Mouse (Mus musculus) stomach, embryonic 14.5 days (tissue): ENCODE measurements at regions not wholly inside any gene's neighbourhood (a gene's known extent, or its start where the extent isn't known, plus 50 kb on each side); places are given as distances from the start of the nearest gene placed in this dataset.

Experiments
- ATAC-seq: fragments of 200-750 bp; cut with Nextera tagmentation; 2 replicates; pipeline ENCODE4 v1.8.0; 2017; ENCODE audit warnings: low read depth, moderate TSS enrichment; ENCODE audit not compliant: insufficient number of reproducible peaks, insufficient read depth, low FRiP score
- H3K27ac ChIP-seq: fragments of 300-500 bp; sonication (generic); 2 replicates; pipeline ENCODE4 v1.5.1; 2014; ENCODE audit warnings: mild to moderate bottlenecking, low read length, moderate library complexity, mixed read lengths
- H3K27me3 ChIP-seq: fragments of 300-500 bp; sonication (generic); 2 replicates; pipeline ENCODE4 v1.6.1; 2014; ENCODE audit warnings: low read length, control low read depth, mixed read lengths; ENCODE audit not compliant: control insufficient read depth, insufficient read depth
- H3K36me3 ChIP-seq: fragments of 300-500 bp; sonication (generic); 2 replicates; pipeline ENCODE4 v1.6.1; 2014; ENCODE audit warnings: mild to moderate bottlenecking, control low read depth, low read length, moderate library complexity, mixed read lengths; ENCODE audit not compliant: control insufficient read depth, insufficient read depth
- H3K4me1 ChIP-seq: fragments of 300-500 bp; sonication (generic); 2 replicates; pipeline ENCODE4 v1.6.1; 2014; ENCODE audit warnings: low read length, control low read depth, mixed read lengths; ENCODE audit not compliant: control insufficient read depth, insufficient read depth
- H3K4me2 ChIP-seq: fragments of 300-500 bp; sonication (generic); replicated peaks from 2 replicates; pipeline ENCODE4 v1.6.1; 2014; ENCODE audit warnings: low read depth, low read length, control low read depth
- H3K4me3 ChIP-seq: fragments of 300-500 bp; sonication (generic); 2 replicates; pipeline ENCODE4 v1.5.1; 2014; ENCODE audit warnings: low read depth, low read length, control low read depth
- H3K9ac ChIP-seq: fragments of 300-500 bp; sonication (generic); replicated peaks from 2 replicates; pipeline ENCODE4 v1.6.1; 2014; ENCODE audit warnings: low read depth, mild to moderate bottlenecking, control low read depth, low read length, moderate library complexity, mixed read lengths
- H3K9me3 ChIP-seq: fragments of 300-500 bp; sonication (generic); 2 replicates; pipeline ENCODE4 v1.6.1; 2016; ENCODE audit warnings: low read depth, low read length, control low read depth; ENCODE audit not compliant: control insufficient read depth
- WGBS: fragments of 180-500 bp; shearing (Covaris S2); extraction: QIAGEN DNeasy Blood & Tissue Kit; methylation state at CpG from one replicate; pipeline ENCODE4 v1.1.7; 2014; 5-methylcytosine and 5-hydroxymethylcytosine counted together

DNA sequence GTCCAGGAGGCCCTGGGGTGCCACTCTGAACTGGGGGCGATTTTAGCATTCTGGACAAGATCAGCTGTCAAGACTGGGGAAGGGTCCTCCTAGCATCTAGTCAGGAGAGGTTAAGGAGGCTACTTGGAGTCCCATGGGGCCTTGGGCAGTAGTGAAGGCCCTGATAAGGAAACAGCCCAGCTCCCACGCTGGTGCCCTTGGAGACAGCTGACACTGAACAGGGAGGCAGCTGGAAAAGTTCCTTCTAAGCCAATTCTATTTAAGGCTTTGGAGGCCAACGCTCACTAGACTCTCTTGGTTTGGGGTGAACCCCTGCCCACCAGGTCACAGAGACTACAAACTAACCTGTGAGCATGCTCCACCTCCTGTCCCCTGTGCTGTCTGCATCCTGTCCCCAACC, 53.8 kb upstream of the Prdm11 start:
- Histone ChIP-seq H3K27ac (no peak overlapping the region), H3K4me2 (no peak overlapping the region), H3K4me1 (0 out of 2 replicates have a peak, but pooled peaks cover 2% of the 10 kb centered on the region), H3K4me3 (no peak overlapping the region), H3K27me3 (no peaks in the 10 kb centered on the region), H3K9me3 (no peaks in the 10 kb centered on the region), H3K36me3 (no peaks in the 10 kb centered on the region), H3K9ac (no peak overlapping the region)
- no peak; the same call in 1 of the 2 replicates for ATAC-seq
- WGBS: 33% methylated on average over 3 of the region's 3 CpGs

DNA sequence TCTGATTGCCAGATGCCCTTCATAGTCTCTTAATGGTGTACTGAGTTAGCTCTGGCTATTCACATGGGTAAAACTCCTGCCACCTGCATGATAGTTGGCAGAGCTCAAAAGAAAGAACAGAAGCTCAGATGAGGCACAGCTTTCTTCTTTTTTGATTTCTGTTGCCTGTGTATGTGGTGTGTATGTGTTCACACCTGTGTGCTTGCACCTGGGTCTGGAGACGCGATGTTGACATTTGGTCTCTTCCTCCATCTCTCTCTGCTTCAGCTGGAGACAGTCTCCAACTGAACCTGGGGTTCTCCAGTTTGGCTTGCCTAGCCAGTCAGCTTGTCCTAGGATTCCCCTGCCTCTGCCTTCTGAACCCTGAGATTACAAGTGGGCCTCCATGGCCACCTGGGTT, 51.0 kb upstream of the Prdm11 start:
- Histone ChIP-seq H3K9me3 (no peaks in the 10 kb centered on the region), H3K36me3 (no peaks in the 10 kb centered on the region), H3K27me3 (no peaks in the 10 kb centered on the region), H3K27ac (no peak overlapping the region), H3K4me3 (no peak overlapping the region), H3K4me2 (no peak overlapping the region), H3K4me1 (0 out of 2 replicates have a peak, but pooled peaks cover 2% of the 10 kb centered on the region), H3K9ac (no peak overlapping the region)
- 94% methylated on average over 2 of the region's 2 CpGs for WGBS
- no peak for ATAC-seq

DNA sequence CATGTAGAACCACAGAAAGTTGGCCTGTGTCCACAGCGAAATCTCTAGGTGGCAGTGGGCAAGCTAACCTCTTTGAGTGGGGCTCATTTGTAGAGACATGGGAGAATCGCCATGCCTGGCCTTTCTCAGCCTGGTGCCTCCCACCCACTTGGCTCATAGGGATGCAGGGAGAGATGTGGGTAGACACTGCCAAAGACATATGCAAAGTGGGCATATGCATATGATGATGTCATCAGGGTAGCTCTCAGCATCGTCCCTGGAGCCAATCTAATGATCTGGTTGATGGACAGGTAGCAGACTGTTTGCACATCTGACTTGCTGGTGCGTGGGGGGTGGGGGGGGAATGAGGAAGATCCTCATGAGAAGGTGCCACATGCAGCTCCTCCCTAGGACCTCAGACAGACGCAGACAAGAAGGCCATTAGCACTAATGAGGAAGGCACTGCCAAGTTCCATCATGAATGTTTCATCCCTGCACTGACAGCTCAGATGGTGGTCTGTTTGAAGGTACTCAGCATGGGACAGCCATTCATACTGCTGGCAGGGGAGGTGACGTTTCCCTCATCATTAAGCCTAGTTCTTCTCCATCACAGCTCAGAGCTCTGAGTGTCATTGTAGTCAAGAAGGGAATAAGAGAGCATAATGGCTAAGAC, 50.2 kb upstream of the Prdm11 start:
- Histone ChIP-seq H3K4me3 (no peak overlapping the region), H3K9me3 (no peaks in the 10 kb centered on the region), H3K9ac (no peak overlapping the region), H3K4me2 (no peak overlapping the region), H3K27ac (no peak overlapping the region), H3K36me3 (no peaks in the 10 kb centered on the region), H3K4me1 (0 out of 2 replicates have a peak, but pooled peaks cover 2% of the 10 kb centered on the region), H3K27me3 (no peaks in the 10 kb centered on the region)
- WGBS: 78% methylated on average over 6 of the region's 6 CpGs
- ATAC-seq: no peak
